Mouse (Mus musculus): ENCODE data around the gene Vta1. TPM values are rescaled to one million over a fixed set of nuclear protein-coding genes. Genes with fewer than 3 reads are reported as not detected.

Gene Vta1
- polyA plus RNA-seq, 1 experiment from 2014 or later = 224 TPM

DNA sequence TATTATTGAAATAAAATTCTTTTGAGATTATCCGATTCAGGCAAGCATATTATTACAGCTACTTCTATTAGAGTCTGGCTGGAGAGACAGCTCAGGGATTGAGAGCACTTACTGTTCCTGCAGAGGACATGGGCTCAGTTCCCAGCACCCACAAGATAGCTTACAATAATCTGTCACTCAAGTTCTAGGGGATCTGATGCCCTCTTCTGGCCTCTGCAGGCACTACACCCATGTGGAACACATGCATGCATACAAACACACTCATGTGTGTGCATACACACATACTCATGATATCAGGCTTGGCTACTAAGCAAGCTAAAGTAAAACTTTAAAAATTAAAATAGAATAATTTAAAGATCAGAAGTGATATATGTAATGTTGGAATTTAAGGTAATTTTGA lies 19.7 kb downstream of the Vta1 start:
- no peak overlapping the region for H3K4me2 ChIP-seq (ENCODE audit: low read length)
- no peak overlapping the region for H3K27ac ChIP-seq (replicated peaks; ENCODE audit: low read depth, low read length)
- H3K9me3 ChIP-seq (ENCODE audit: control insufficient read depth, low read length) = no peaks in the 10 kb centered on the region
- no peak overlapping the region for H3K9ac ChIP-seq (replicated peaks; ENCODE audit: low read length)
- ATAC-seq (ENCODE audit: low FRiP score, low TSS enrichment) = no peak
- no peak overlapping the region for H3K4me3 ChIP-seq (replicated peaks; ENCODE audit: low read depth, low read length)
- no peaks in the 10 kb centered on the region for H3K4me1 ChIP-seq (ENCODE audit: control insufficient read depth, insufficient read depth, low read length)
- no peak for DNase-seq
- peaks cover 17% of the 10 kb centered on the region; the same call in 1 of the 2 replicates for H3K36me3 ChIP-seq (ENCODE audit: control insufficient read depth, insufficient read depth, low read length)
- WGBS = 100% methylated on average over 1 of the region's 1 CpGs
- H3K27me3 ChIP-seq (ENCODE audit: control insufficient read depth, insufficient read depth, low read length) = no peaks in the 10 kb centered on the region

DNA sequence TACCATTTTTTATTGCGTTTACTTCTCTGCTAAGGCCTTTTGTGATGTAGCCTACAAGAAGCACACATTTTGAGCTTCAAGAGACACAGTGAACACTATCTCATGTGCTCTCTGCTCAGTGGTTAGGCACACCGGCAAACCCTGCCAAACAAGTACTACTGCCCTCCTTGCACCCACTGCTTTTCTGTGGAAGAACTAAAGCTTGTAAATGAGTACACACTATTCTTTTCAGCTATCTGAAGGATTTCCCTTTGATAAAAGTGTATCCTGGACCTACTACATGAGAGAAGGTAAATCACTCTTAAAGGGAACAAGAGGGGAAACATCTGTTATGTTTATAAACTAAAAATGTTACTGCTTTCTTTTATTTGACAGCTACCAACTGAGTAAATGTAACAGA lies 39.2 kb downstream of the Vta1 start:
- H3K4me3 ChIP-seq (replicated peaks; ENCODE audit: low read depth, low read length) = no peak overlapping the region
- no peak overlapping the region for H3K4me2 ChIP-seq (ENCODE audit: low read length)
- 96% methylated on average over 2 of the region's 2 CpGs for WGBS
- H3K9me3 ChIP-seq (ENCODE audit: control insufficient read depth, low read length) = no peaks in the 10 kb centered on the region
- no peaks in the 10 kb centered on the region for H3K27me3 ChIP-seq (ENCODE audit: control insufficient read depth, insufficient read depth, low read length)
- DNase-seq (no peak), ATAC-seq (ENCODE audit: low FRiP score, low TSS enrichment) (no peak)
- H3K27ac ChIP-seq (replicated peaks; ENCODE audit: low read depth, low read length) = no peak overlapping the region
- H3K9ac ChIP-seq (replicated peaks; ENCODE audit: low read length) = no peak overlapping the region
- no peaks in the 10 kb centered on the region for H3K4me1 ChIP-seq (ENCODE audit: control insufficient read depth, insufficient read depth, low read length)
- peaks cover 33% of the 10 kb centered on the region for H3K36me3 ChIP-seq (ENCODE audit: control insufficient read depth, insufficient read depth, low read length)

- H3K4me3 ChIP-seq (replicated peaks; ENCODE audit: low read depth, low read length) = no peak overlapping the region
- DNase-seq (no peak), ATAC-seq (ENCODE audit: low FRiP score, low TSS enrichment) (no peak)
- no peaks in the 10 kb centered on the region for H3K9me3 ChIP-seq (ENCODE audit: control insufficient read depth, low read length)
- no peak overlapping the region for H3K9ac ChIP-seq (replicated peaks; ENCODE audit: low read length)
- H3K4me2 ChIP-seq (ENCODE audit: low read length) = no peak overlapping the region
- WGBS = 90% methylated on average over 2 of the region's 2 CpGs
- H3K27me3 ChIP-seq (ENCODE audit: control insufficient read depth, insufficient read depth, low read length) = no peaks in the 10 kb centered on the region
- peaks cover 32% of the 10 kb centered on the region for H3K36me3 ChIP-seq (ENCODE audit: control insufficient read depth, insufficient read depth, low read length)
- no peak overlapping the region for H3K27ac ChIP-seq (replicated peaks; ENCODE audit: low read depth, low read length)
- H3K4me1 ChIP-seq (ENCODE audit: control insufficient read depth, insufficient read depth, low read length) = no peaks in the 10 kb centered on the region
Measured at GRCm38 (mm10) chr10:14660875-14661274, 44.5 kb downstream of the Vta1 start.

- Histone ChIP-seq H3K36me3 (ENCODE audit: control insufficient read depth, insufficient read depth, low read length) (no peaks in the 10 kb centered on the region), H3K4me1 (ENCODE audit: control insufficient read depth, insufficient read depth, low read length) (no peaks in the 10 kb centered on the region), H3K4me2 (ENCODE audit: low read length) (no peak overlapping the region), H3K27ac (replicated peaks; ENCODE audit: low read depth, low read length) (no peak overlapping the region), H3K9me3 (ENCODE audit: control insufficient read depth, low read length) (no peaks in the 10 kb centered on the region), H3K4me3 (replicated peaks; ENCODE audit: low read depth, low read length) (no peak overlapping the region), H3K9ac (replicated peaks; ENCODE audit: low read length) (no peak overlapping the region), H3K27me3 (ENCODE audit: control insufficient read depth, insufficient read depth, low read length) (no peaks in the 10 kb centered on the region)
- WGBS = 90% methylated on average over 1 of the region's 1 CpGs
- ATAC-seq (ENCODE audit: low FRiP score, low TSS enrichment) (no peak), DNase-seq (no peak)
Measured at GRCm38 (mm10) chr10:14639635-14640034, 65.7 kb downstream of the Vta1 start.

DNA sequence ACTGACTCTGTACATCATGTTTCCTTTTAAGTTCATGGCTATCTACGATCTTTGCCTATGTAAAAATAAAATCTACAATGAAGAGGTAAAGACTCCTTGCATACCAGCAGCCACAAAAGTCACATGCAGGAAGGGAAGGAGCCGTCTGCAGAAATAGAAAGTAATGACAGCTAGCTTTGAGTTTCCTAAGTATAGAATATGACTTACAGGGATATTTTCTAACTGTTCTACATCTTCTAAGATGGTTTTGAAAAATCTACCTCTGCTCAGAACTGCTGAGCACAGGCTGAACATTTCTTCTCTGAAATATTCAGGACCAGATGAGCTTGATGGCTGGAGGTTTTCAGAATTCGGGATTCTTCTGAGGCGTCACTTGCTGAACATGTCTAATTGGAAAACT lies 66.3 kb downstream of the Vta1 start:
- DNase-seq (no peak), ATAC-seq (ENCODE audit: low FRiP score, low TSS enrichment) (no peak)
- Histone ChIP-seq H3K4me3 (replicated peaks; ENCODE audit: low read depth, low read length) (no peak overlapping the region), H3K9me3 (ENCODE audit: control insufficient read depth, low read length) (no peaks in the 10 kb centered on the region), H3K36me3 (ENCODE audit: control insufficient read depth, insufficient read depth, low read length) (no peaks in the 10 kb centered on the region), H3K9ac (replicated peaks; ENCODE audit: low read length) (no peak overlapping the region), H3K27ac (replicated peaks; ENCODE audit: low read depth, low read length) (no peak overlapping the region), H3K4me1 (ENCODE audit: control insufficient read depth, insufficient read depth, low read length) (no peaks in the 10 kb centered on the region), H3K27me3 (ENCODE audit: control insufficient read depth, insufficient read depth, low read length) (no peaks in the 10 kb centered on the region), H3K4me2 (ENCODE audit: low read length) (no peak overlapping the region)
- WGBS = 92% methylated on average over 4 of the region's 4 CpGs

DNA sequence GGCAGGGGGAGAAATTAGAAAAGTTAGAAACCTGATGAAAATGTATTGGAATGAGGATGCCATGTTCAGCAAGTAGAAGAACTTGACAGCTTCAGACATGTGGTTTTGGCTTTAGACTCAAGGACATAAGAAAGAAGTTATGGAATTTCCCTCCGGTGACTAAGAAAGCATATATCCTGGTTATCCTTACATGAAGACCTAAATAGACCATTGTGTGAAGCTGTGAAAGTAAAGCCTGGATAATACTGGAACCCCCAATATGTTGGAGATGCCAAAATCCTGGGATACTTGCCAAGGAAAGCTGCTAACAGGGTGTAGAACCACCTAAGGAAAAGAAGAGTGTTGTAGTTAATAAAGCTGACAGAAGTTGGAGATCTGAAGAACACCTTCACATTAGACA lies 79.7 kb downstream of the Vta1 start:
- no peaks in the 10 kb centered on the region for H3K27me3 ChIP-seq (ENCODE audit: control insufficient read depth, insufficient read depth, low read length)
- DNase-seq (no peak), ATAC-seq (ENCODE audit: low FRiP score, low TSS enrichment) (no peak)
- H3K9me3 ChIP-seq (ENCODE audit: control insufficient read depth, low read length) = no peaks in the 10 kb centered on the region
- no peaks in the 10 kb centered on the region for H3K36me3 ChIP-seq (ENCODE audit: control insufficient read depth, insufficient read depth, low read length)
- no peak overlapping the region for H3K4me3 ChIP-seq (replicated peaks; ENCODE audit: low read depth, low read length)
- no peak overlapping the region for H3K9ac ChIP-seq (replicated peaks; ENCODE audit: low read length)
- H3K4me1 ChIP-seq (ENCODE audit: control insufficient read depth, insufficient read depth, low read length) = no peaks in the 10 kb centered on the region
- no peak overlapping the region for H3K27ac ChIP-seq (replicated peaks; ENCODE audit: low read depth, low read length)
- H3K4me2 ChIP-seq (ENCODE audit: low read length) = no peak overlapping the region
- 96% methylated on average over 1 of the region's 1 CpGs for WGBS

- no peak for DNase-seq
- H3K9ac ChIP-seq (replicated peaks; ENCODE audit: low read length) = no peak overlapping the region
- H3K4me2 ChIP-seq (ENCODE audit: low read length) = no peak overlapping the region
- H3K27me3 ChIP-seq (ENCODE audit: control insufficient read depth, insufficient read depth, low read length) = no peaks in the 10 kb centered on the region
- no peaks in the 10 kb centered on the region for H3K36me3 ChIP-seq (ENCODE audit: control insufficient read depth, insufficient read depth, low read length)
- ATAC-seq (ENCODE audit: low FRiP score, low TSS enrichment) = no peak
- WGBS = 89% methylated on average over 1 of the region's 1 CpGs
- no peak overlapping the region for H3K27ac ChIP-seq (replicated peaks; ENCODE audit: low read depth, low read length)
- H3K4me3 ChIP-seq (replicated peaks; ENCODE audit: low read depth, low read length) = no peak overlapping the region
- H3K4me1 ChIP-seq (ENCODE audit: control insufficient read depth, insufficient read depth, low read length) = no peaks in the 10 kb centered on the region
- H3K9me3 ChIP-seq (ENCODE audit: control insufficient read depth, low read length) = no peaks in the 10 kb centered on the region
Measured at GRCm38 (mm10) chr10:14619156-14619555, 86.2 kb downstream of the Vta1 start.

- WGBS = 95% methylated on average over 1 of the region's 1 CpGs
- DNase-seq (no peak), ATAC-seq (ENCODE audit: low FRiP score, low TSS enrichment) (no peak)
- Histone ChIP-seq H3K9me3 (ENCODE audit: control insufficient read depth, low read length) (no peaks in the 10 kb centered on the region), H3K4me1 (ENCODE audit: control insufficient read depth, insufficient read depth, low read length) (no peaks in the 10 kb centered on the region), H3K27ac (replicated peaks; ENCODE audit: low read depth, low read length) (no peak overlapping the region), H3K36me3 (ENCODE audit: control insufficient read depth, insufficient read depth, low read length) (no peaks in the 10 kb centered on the region), H3K4me3 (replicated peaks; ENCODE audit: low read depth, low read length) (no peak overlapping the region), H3K27me3 (ENCODE audit: control insufficient read depth, insufficient read depth, low read length) (no peaks in the 10 kb centered on the region), H3K4me2 (ENCODE audit: low read length) (no peak overlapping the region), H3K9ac (replicated peaks; ENCODE audit: low read length) (no peak overlapping the region)
Measured at GRCm38 (mm10) chr10:14618301-14618700, 87.1 kb downstream of the Vta1 start.

DNA sequence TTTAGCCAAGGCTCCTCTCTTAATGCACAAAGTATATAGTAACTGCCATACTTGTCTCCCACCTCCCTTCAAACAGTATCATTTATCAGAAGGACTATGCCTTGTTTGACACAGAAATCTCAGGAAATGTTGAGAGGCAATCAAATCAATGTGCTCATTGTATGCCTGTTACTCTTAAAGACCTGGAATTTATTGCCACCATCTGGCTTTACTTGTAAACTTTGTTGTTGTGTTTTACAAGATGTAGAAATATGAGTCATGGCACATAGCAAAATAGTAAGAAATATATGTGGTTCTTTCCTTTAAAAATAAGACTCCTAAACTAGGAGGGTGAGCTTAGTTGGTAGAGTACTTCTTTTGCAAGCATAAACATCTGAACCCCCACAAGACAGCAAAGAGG lies 89.9 kb downstream of the Vta1 start:
- ATAC-seq (ENCODE audit: low FRiP score, low TSS enrichment) = no peak
- H3K9me3 ChIP-seq (ENCODE audit: control insufficient read depth, low read length) = no peaks in the 10 kb centered on the region
- no peak overlapping the region for H3K4me3 ChIP-seq (replicated peaks; ENCODE audit: low read depth, low read length)
- H3K9ac ChIP-seq (replicated peaks; ENCODE audit: low read length) = no peak overlapping the region
- no peak for DNase-seq
- H3K4me1 ChIP-seq (ENCODE audit: control insufficient read depth, insufficient read depth, low read length) = no peaks in the 10 kb centered on the region
- H3K36me3 ChIP-seq (ENCODE audit: control insufficient read depth, insufficient read depth, low read length) = no peaks in the 10 kb centered on the region
- no peak overlapping the region for H3K27ac ChIP-seq (replicated peaks; ENCODE audit: low read depth, low read length)
- no peak overlapping the region for H3K4me2 ChIP-seq (ENCODE audit: low read length)
- H3K27me3 ChIP-seq (ENCODE audit: control insufficient read depth, insufficient read depth, low read length) = no peaks in the 10 kb centered on the region
